In genomic region chr10:111226508-111226907, GRCm38 (mm10) we compare ENCODE assay signal across 8 mouse cellular contexts.
DNase-seq lines count a peak whose midpoint lies in the region; ATAC-seq lines count a peak whose summit lies in the region.

No protein-coding gene starts in this region.

- ATAC-seq in heart, embryonic 11.5 days (replicated peaks; ENCODE audit: insufficient number of reproducible peaks, low FRiP score, low TSS enrichment) = no peak
- ATAC-seq in limb, embryonic 12.5 days (ENCODE audit: insufficient number of reproducible peaks, insufficient read depth, low FRiP score, low TSS enrichment, low read depth) = 0 out of 2 replicates have a peak, but pooled peaks have one; percentile 20

- H3K36me3 ChIP-seq in heart, embryonic 11.5 days (ENCODE audit: control insufficient read depth, insufficient read depth, low read length) = no peaks in the 10 kb centered on the region
- H3K36me3 ChIP-seq in limb, embryonic 12.5 days = no peaks in the 10 kb centered on the region

- peaks cover 12% of the 10 kb centered on the region for H3K4me1 ChIP-seq in heart, embryonic 11.5 days (ENCODE audit: control insufficient read depth, insufficient read depth, low read length)
- 0 out of 2 replicates have a peak, but pooled peaks cover 3% of the 10 kb centered on the region for H3K4me1 ChIP-seq in limb, embryonic 12.5 days (replicated peaks)

- no peak overlapping the region for H3K27ac ChIP-seq in heart, embryonic 11.5 days (ENCODE audit: low read depth, low read length)
- no peak overlapping the region for H3K27ac ChIP-seq in limb, embryonic 12.5 days

- no peak overlapping the region for H3K4me2 ChIP-seq in heart, embryonic 11.5 days
- no peak overlapping the region for H3K4me2 ChIP-seq in limb, embryonic 12.5 days

- peak; percentile 94 for DNase-seq in heart, adult 11 months
- peak; percentile 87 for DNase-seq in embryo, embryonic 11 days
- DNase-seq in gastrocnemius, postnatal 4 days (ENCODE audit: low spot score in 2 of 2) = peak; percentile 70 to 82
- DNase-seq in kidney, adult 8-10 months = peak; percentile 71 to 93
- DNase-seq in monocyte, adult 2 months (ENCODE audit: low read depth in 1 of 2, low spot score in 2 of 2) = peak; percentile 28 to 66
- DNase-seq in spleen, postnatal 10 days (ENCODE audit: low spot score in 2 of 2) = peak; percentile 93 to 95

- H3K9me3 ChIP-seq in heart, embryonic 11.5 days (replicated peaks; ENCODE audit: control insufficient read depth, low read length) = no peaks in the 10 kb centered on the region
- no peaks in the 10 kb centered on the region for H3K9me3 ChIP-seq in limb, embryonic 12.5 days

- no peaks in the 10 kb centered on the region for H3K27me3 ChIP-seq in heart, embryonic 11.5 days (ENCODE audit: control insufficient read depth, insufficient read depth, low read length)
- no peaks in the 10 kb centered on the region for H3K27me3 ChIP-seq in limb, embryonic 12.5 days

- no peak overlapping the region for H3K4me3 ChIP-seq in heart, embryonic 11.5 days (ENCODE audit: low read depth, low read length)
- no peak overlapping the region for H3K4me3 ChIP-seq in limb, embryonic 12.5 days (replicated peaks)

- H3K9ac ChIP-seq in heart, embryonic 11.5 days (ENCODE audit: low read depth, low read length) = no peak overlapping the region
- H3K9ac ChIP-seq in limb, embryonic 12.5 days (replicated peaks) = no peak overlapping the region

- WGBS in heart, embryonic 11.5 days (ENCODE audit: insufficient replicate concordance) = 15% methylated on average over 3 of the region's 3 CpGs
- 29% methylated on average over 3 of the region's 3 CpGs for WGBS in limb, embryonic 12.5 days
